ENCODE assay signal across 8 mouse cellular contexts in genomic region chr5:112012505-112013164, GRCm38 (mm10).
DNase-seq lines count a peak whose midpoint lies in the region; ATAC-seq lines count a peak whose summit lies in the region.

No protein-coding gene starts in this region.

- peaks cover 4% of the 10 kb centered on the region; the same call in 1 of the 2 replicates for H3K4me1 ChIP-seq in megakaryocyte, embryonic 14.5 days
- peaks cover 12% of the 10 kb centered on the region for H3K4me1 ChIP-seq in forebrain, embryonic 12.5 days

- H3K36me3 ChIP-seq in megakaryocyte, embryonic 14.5 days (replicated peaks; ENCODE audit: low read length) = no peaks in the 10 kb centered on the region
- H3K36me3 ChIP-seq in forebrain, embryonic 12.5 days (replicated peaks) = no peaks in the 10 kb centered on the region

- no peak for ATAC-seq in megakaryocyte, adult 5-6 weeks (ENCODE audit: poor library complexity, severe bottlenecking)
- ATAC-seq in forebrain, embryonic 12.5 days (ENCODE audit: low FRiP score) = peak; percentile 14; the same call in 1 of the 2 replicates
- no peak for ATAC-seq in megakaryocyte progenitor cell, adult 5-6 weeks (replicated peaks; ENCODE audit: poor library complexity)

- DNase-seq in heart, postnatal 25 days (ENCODE audit: low spot score) = peak; percentile 35
- peak; percentile 7 for DNase-seq in naive thymus-derived CD4-positive, alpha-beta T cell, adult 2 months (ENCODE audit: low read depth)
- DNase-seq in testis, postnatal 14 days (ENCODE audit: low spot score) = no peak
- no peak for DNase-seq in layer of hippocampus, adult 11-12 months (ENCODE audit: low spot score)

- H3K9ac ChIP-seq in forebrain, embryonic 12.5 days = no peak overlapping the region

- no peak overlapping the region for H3K27ac ChIP-seq in forebrain, embryonic 12.5 days

- peaks cover 7% of the 10 kb centered on the region; the same call in 1 of the 2 replicates for H3K9me3 ChIP-seq in megakaryocyte, embryonic 14.5 days
- H3K9me3 ChIP-seq in forebrain, embryonic 12.5 days = peaks cover 6% of the 10 kb centered on the region; the same call in 1 of the 2 replicates

- peaks cover 6% of the 10 kb centered on the region for H3K27me3 ChIP-seq in megakaryocyte, embryonic 14.5 days (replicated peaks)
- peaks cover 29% of the 10 kb centered on the region for H3K27me3 ChIP-seq in forebrain, embryonic 12.5 days

- peak overlapping the region; percentile 21 for H3K4me3 ChIP-seq in megakaryocyte, embryonic 14.5 days (replicated peaks)
- H3K4me3 ChIP-seq in forebrain, embryonic 12.5 days (replicated peaks) = no peak overlapping the region

- intact Hi-C loops in heart, postnatal 25 days (cut with DNase I) = no loop called here

- H3K4me2 ChIP-seq in forebrain, embryonic 12.5 days = no peak overlapping the region

- 37% methylated on average over 9 of the region's 9 CpGs for WGBS in forebrain, embryonic 12.5 days

Comparison
In these comparisons a context has a peak if more than half of its experiments do, and no peak if none do; other contexts are left out.
1. DNase-seq: peak in heart, postnatal 25 days (single experiment) and naive thymus-derived CD4-positive, alpha-beta T cell, adult 2 months (single experiment); none in testis, postnatal 14 days (single experiment) and layer of hippocampus, adult 11-12 months (single experiment).